Mouse (Mus musculus) ES-E14 (cell line): Measurements from ENCODE around the gene Idnk. TPM values are rescaled to one million over a fixed set of nuclear protein-coding genes. Genes with fewer than 3 reads are reported as not detected.

ENCODE experiments used
- DNase-seq: peaks from one replicate; pipeline ENCODE4 v3.0.0-alpha.2; 2013; ENCODE audit warnings: low read depth, low spot score
- H3K27ac ChIP-seq: 2 replicates; pipeline ENCODE4 v1.5.1; 2012; ENCODE audit warnings: low read depth, mild to moderate bottlenecking, low read length, moderate library complexity, mixed read lengths; ENCODE audit not compliant: poor library complexity, insufficient read depth, severe bottlenecking
- H3K36me3 ChIP-seq: 2 replicates; pipeline ENCODE4 v1.6.1; 2012; ENCODE audit warnings: mild to moderate bottlenecking, low read length, moderate library complexity, mixed read lengths; ENCODE audit not compliant: control insufficient read depth, poor library complexity, insufficient read depth, severe bottlenecking
- H3K4me1 ChIP-seq, 2 experiments: fragments of 150-350 bp in 1 of 2; sonication (generic) in 1 of 2; 2 replicates each; pipeline ENCODE4 v1.6.1; 2012; ENCODE audit warnings: low read length in 2 of 2, mild to moderate bottlenecking in 1 of 2, mixed read lengths in 1 of 2; ENCODE audit not compliant: control insufficient read depth in 2 of 2, insufficient read depth in 2 of 2, poor library complexity in 1 of 2
- H3K4me3 ChIP-seq, 2 experiments: fragments of 150-350 bp in 1 of 2; sonication (generic) in 1 of 2; 2 replicates each; pipeline ENCODE4 v1.5.1; 2012; ENCODE audit warnings: low read length in 2 of 2, low read depth in 1 of 2, mild to moderate bottlenecking in 1 of 2, mixed read lengths in 1 of 2; ENCODE audit not compliant: insufficient read depth in 1 of 2, poor library complexity in 1 of 2, severe bottlenecking in 1 of 2
- H3K9ac ChIP-seq: 2 replicates; pipeline ENCODE4 v1.6.1; 2012; ENCODE audit warnings: low read depth, mild to moderate bottlenecking, low read length, mixed read lengths; ENCODE audit not compliant: poor library complexity, insufficient read depth, severe bottlenecking
- H3K9me3 ChIP-seq: fragments of 150-350 bp; sonication (generic); 2 replicates; pipeline ENCODE4 v1.6.1; 2012; ENCODE audit warnings: low read depth, mild to moderate bottlenecking, low read length; ENCODE audit not compliant: control insufficient read depth, insufficient read depth
- CHD2 ChIP-seq: IDR thresholded peaks from 2 replicates; pipeline ENCODE4 v1.6.1; 2014; ENCODE audit warnings: mild to moderate bottlenecking, low read depth, low read length, inconsistent platforms
- HCFC1 ChIP-seq: IDR thresholded peaks from 2 replicates; pipeline ENCODE4 v1.6.1; 2012; ENCODE audit warnings: low read length, inconsistent platforms, borderline replicate concordance; ENCODE audit not compliant: insufficient read depth
- MAFK ChIP-seq: IDR thresholded peaks from 2 replicates; pipeline ENCODE4 v1.6.1; 2014; ENCODE audit warnings: mild to moderate bottlenecking, low read depth, low read length, inconsistent platforms; ENCODE audit not compliant: insufficient read depth
- ZC3H11A ChIP-seq: IDR thresholded peaks from 2 replicates; pipeline ENCODE4 v1.6.1; 2012; ENCODE audit warnings: low read depth, mild to moderate bottlenecking, inconsistent platforms, low read length, borderline replicate concordance
- ZNF384 ChIP-seq: IDR thresholded peaks from 2 replicates; pipeline ENCODE4 v1.6.1; 2012; ENCODE audit warnings: low read depth, low read length, inconsistent platforms
- in situ Hi-C, 2 experiments: fragments of 600-800 bp; cut with MboI; formaldehyde crosslinking; loops; one replicate each; pipeline ENCODE4 v1.15.1; 2025; ENCODE audit warnings: low sequenced_read_pairs in 2 of 2, inconsistent platforms in 1 of 2; ENCODE audit not compliant: unreplicated experiment in 2 of 2
- total RNA-seq: library from RNA; depleted of rRNA; stranded (reverse); fragments of 300-350 nt; gene quantifications from 2 replicates; pipeline ENCODE4 v1.2.3, GENCODE M21; 2012

Idnk gene
- total RNA-seq, 1 experiment, result 9.6 TPM

- TF ChIP-seq ZNF384 (no peak), CHD2 (no peak), MAFK (no peak), HCFC1 (no peak), ZC3H11A (peak; percentile 79; the same call in 1 of the 2 replicates)
- in situ Hi-C loops, result loop anchor here in 1 of 2 experiments (10.0 kb wide), 1 partner anchor 396 kb away; no protein-coding TSS in a partner anchor
- DNase-seq, result peak; percentile 95
- Histone ChIP-seq H3K4me3 (peak overlapping the region; percentile 67 to 73), H3K36me3 (peaks cover 2% of the 10 kb centered on the region; the same call in 1 of the 2 replicates), H3K9me3 (no peaks in the 10 kb centered on the region), H3K9ac (peak overlapping the region; percentile 60; the same call in 1 of the 2 replicates), H3K4me1 (peaks cover 0 to 5% of the 10 kb centered on the region in 2 experiments; a peak in 1 of 4 replicates), H3K27ac (no peak overlapping the region)
Observed at GRCm38 (mm10) chr13:58158099-58158912, 857 bp downstream of the Idnk start.

- no peak for DNase-seq
- in situ Hi-C loops, result no loop called here
- H3K9me3 ChIP-seq, result no peaks in the 10 kb centered on the region
Observed at GRCm38 (mm10) chr13:58160761-58161160, 3.3 kb downstream of the Idnk start.

GRCm38 (mm10) chr13:58163343-58163742, 5.9 kb downstream of the Idnk start:
- Histone ChIP-seq H3K9ac (0 out of 2 replicates have a peak overlapping the region, but pooled peaks have one; percentile 43), H3K9me3 (no peaks in the 10 kb centered on the region), H3K36me3 (peaks cover 5% of the 10 kb centered on the region; the same call in 1 of the 2 replicates), H3K4me3 (peak overlapping the region; percentile 26 to 44; a peak in 3 of 4 replicates), H3K27ac (0 out of 2 replicates have a peak overlapping the region, but pooled peaks have one; percentile 21), H3K4me1 (peaks cover 0 to 2% of the 10 kb centered on the region in 2 experiments; a peak in 2 of 4 replicates)
- in situ Hi-C loops, result no loop called here
- TF ChIP-seq ZC3H11A (no peak), CHD2 (no peak), HCFC1 (no peak), MAFK (peak; percentile 99), ZNF384 (no peak)
- no peak for DNase-seq

More at GRCm38 (mm10) chr13:58160761-58161160, 3.3 kb downstream of the Idnk start:
- peaks cover 5% of the 10 kb centered on the region; the same call in 1 of the 2 replicates for H3K36me3 ChIP-seq
- no peak overlapping the region for H3K9ac ChIP-seq
- peaks cover 0 to 7% of the 10 kb centered on the region in 2 experiments; a peak in 2 of 4 replicates for H3K4me1 ChIP-seq
- TF ChIP-seq HCFC1 (no peak), CHD2 (no peak), ZNF384 (no peak), ZC3H11A (no peak), MAFK (no peak)
- H3K4me3 ChIP-seq, result no peak overlapping the region
- no peak overlapping the region for H3K27ac ChIP-seq

- Histone ChIP-seq H3K9me3 (no peaks in the 10 kb centered on the region), H3K9ac (no peak overlapping the region), H3K36me3 (peaks cover 5% of the 10 kb centered on the region; the same call in 1 of the 2 replicates), H3K27ac (no peak overlapping the region), H3K4me3 (no peak overlapping the region), H3K4me1 (peaks cover 0 to 2% of the 10 kb centered on the region in 2 experiments; a peak in 2 of 4 replicates)
- in situ Hi-C loops, result no loop called here
- no peak for DNase-seq
- no peak for TF ChIP-seq HCFC1
- TF ChIP-seq ZC3H11A, result no peak
- no peak for TF ChIP-seq CHD2
- no peak for TF ChIP-seq MAFK
- no peak for TF ChIP-seq ZNF384
Observed at GRCm38 (mm10) chr13:58168119-58168518, 10.7 kb downstream of the Idnk start.
